In genomic region chr13:20037436-20037835, GRCm38 (mm10) we compare ENCODE assay signal across 24 mouse cellular contexts.
"Had no signal": no experiment of that assay in that cellular context is flagged by ENCODE, and none has a peak within 500 bp of the region (broad histone marks: within the 10 kb centered on the region; RNA-seq: fewer than 3 reads in every experiment).

No protein-coding gene starts in this region.

- H3K27me3 ChIP-seq: heart, embryonic 13.5 days; heart, embryonic 15.5 days; hindbrain, embryonic 13.5 days; hindbrain, embryonic 15.5 days; kidney, embryonic 15.5 days; limb, embryonic 13.5 days; limb, embryonic 15.5 days; liver, embryonic 13.5 days had no signal

- DNase-seq: forebrain, postnatal 0 days; gastrocnemius, postnatal 14 days; gastrocnemius, postnatal 36 days; heart, adult 18-20 months; heart, postnatal 14 days; heart, postnatal 36 days; kidney, adult 11 months; kidney, adult 2 months; kidney, adult 9 months; kidney, postnatal 14 days; kidney, postnatal 36 days; layer of hippocampus, postnatal 36 days; left cerebral cortex, postnatal 4 days; liver, embryonic 13.5 days had no signal

- H3K9me3 ChIP-seq: heart, embryonic 13.5 days; heart, embryonic 15.5 days; hindbrain, embryonic 13.5 days; hindbrain, embryonic 15.5 days; kidney, embryonic 15.5 days; limb, embryonic 13.5 days; limb, embryonic 15.5 days; liver, embryonic 13.5 days had no signal

- H3K27ac ChIP-seq: heart, embryonic 13.5 days; heart, embryonic 15.5 days; hindbrain, embryonic 13.5 days; hindbrain, embryonic 15.5 days; hindbrain, postnatal 0 days; kidney, embryonic 15.5 days; kidney, postnatal 0 days; layer of hippocampus, adult 2 months; limb, embryonic 13.5 days; limb, embryonic 15.5 days; liver, embryonic 13.5 days had no signal

- H3K4me1 ChIP-seq: heart, embryonic 13.5 days; heart, embryonic 15.5 days; hindbrain, embryonic 15.5 days; kidney, embryonic 15.5 days; limb, embryonic 15.5 days; liver, embryonic 13.5 days had no signal

- H3K36me3 ChIP-seq: heart, embryonic 13.5 days; heart, embryonic 15.5 days; hindbrain, embryonic 13.5 days; hindbrain, embryonic 15.5 days; kidney, embryonic 15.5 days; limb, embryonic 13.5 days; limb, embryonic 15.5 days; liver, embryonic 13.5 days had no signal

- H3K4me3 ChIP-seq: heart, embryonic 13.5 days; heart, embryonic 15.5 days; hindbrain, embryonic 13.5 days; hindbrain, embryonic 15.5 days; kidney, embryonic 15.5 days; layer of hippocampus, adult 2 months; limb, embryonic 13.5 days; limb, embryonic 15.5 days; liver, embryonic 13.5 days had no signal
